Mouse (Mus musculus): ENCODE results near the gene Slc35e3. TPM values are rescaled to one million over a fixed set of nuclear protein-coding genes. Genes with fewer than 3 reads are reported as not detected.
"Not testable (repeated sequence)": the region's sequence is repeated elsewhere in the genome, so short reads cannot be mapped to it uniquely, and the experiment has no call there.

The Slc35e3 gene
- polyA plus RNA-seq, 1 experiment from 2014 or later: 8.1 TPM

- no peak for DNase-seq (ENCODE audit: low spot score)
Measured at GRCm38 (mm10) chr10:117750529-117751281, 4.5 kb upstream of the Slc35e3 start.

- no peak for DNase-seq (ENCODE audit: low spot score)
Measured at GRCm38 (mm10) chr10:117749787-117750343, 3.7 kb upstream of the Slc35e3 start.

GRCm38 (mm10) chr10:117749050-117749686 lies 3.0 kb upstream of the Slc35e3 start:
- DNase-seq (ENCODE audit: low spot score): no peak

GRCm38 (mm10) chr10:117748276-117749049 lies 2.3 kb upstream of the Slc35e3 start:
- no peak for DNase-seq (ENCODE audit: low spot score)

- DNase-seq (ENCODE audit: low spot score): no peak
Measured at GRCm38 (mm10) chr10:117747711-117748110, 1.5 kb upstream of the Slc35e3 start.

- DNase-seq (ENCODE audit: low spot score): peak; percentile 3
Measured at GRCm38 (mm10) chr10:117745570-117746296, 432 bp downstream of the Slc35e3 start.

- DNase-seq (ENCODE audit: low spot score): no peak
Measured at GRCm38 (mm10) chr10:117743917-117744316, 2.2 kb downstream of the Slc35e3 start.

- DNase-seq (ENCODE audit: low spot score): no peak
Measured at GRCm38 (mm10) chr10:117743182-117743581, 3.0 kb downstream of the Slc35e3 start.

GRCm38 (mm10) chr10:117742618-117743017 lies 3.5 kb downstream of the Slc35e3 start:
- no peak for DNase-seq (ENCODE audit: low spot score)

- no peak for DNase-seq (ENCODE audit: low spot score)
Measured at GRCm38 (mm10) chr10:117741698-117742475, 4.3 kb downstream of the Slc35e3 start.

- DNase-seq (ENCODE audit: low spot score): no peak
Measured at GRCm38 (mm10) chr10:117740921-117741320, 5.2 kb downstream of the Slc35e3 start.

- DNase-seq (ENCODE audit: low spot score): no peak
Measured at GRCm38 (mm10) chr10:117740171-117740570, 6.0 kb downstream of the Slc35e3 start.

- no peak for DNase-seq (ENCODE audit: low spot score)
Measured at GRCm38 (mm10) chr10:117739648-117739948, 6.6 kb downstream of the Slc35e3 start.

- no peak for DNase-seq (ENCODE audit: low spot score)
Measured at GRCm38 (mm10) chr10:117738928-117739647, 7.1 kb downstream of the Slc35e3 start.

GRCm38 (mm10) chr10:117738140-117738921 lies 7.8 kb downstream of the Slc35e3 start:
- no peak for DNase-seq (ENCODE audit: low spot score)

- not testable (repeated sequence) for DNase-seq (ENCODE audit: low spot score)
Measured at GRCm38 (mm10) chr10:117737498-117737897, 8.7 kb downstream of the Slc35e3 start.

GRCm38 (mm10) chr10:117737075-117737474 lies 9.1 kb downstream of the Slc35e3 start:
- DNase-seq (ENCODE audit: low spot score): no peak

GRCm38 (mm10) chr10:117736573-117736972 lies 9.6 kb downstream of the Slc35e3 start:
- DNase-seq (ENCODE audit: low spot score): no peak

GRCm38 (mm10) chr10:117735396-117735795 lies 10.8 kb downstream of the Slc35e3 start:
- not testable (repeated sequence) for DNase-seq (ENCODE audit: low spot score)

Measured in thymus, postnatal 0 days (tissue).